Mouse (Mus musculus) adipocyte (in vitro differentiated cells): ENCODE measurements at regions not wholly inside any gene's neighbourhood (a gene's known extent, or its start where the extent isn't known, plus 50 kb on each side); places are given as distances from the start of the nearest gene placed in this dataset.

Experiments used
- DNase-seq: peaks from one replicate; pipeline ENCODE4 v3.0.0-alpha.2; 2016; ENCODE audit warnings: low spot score

DNA sequence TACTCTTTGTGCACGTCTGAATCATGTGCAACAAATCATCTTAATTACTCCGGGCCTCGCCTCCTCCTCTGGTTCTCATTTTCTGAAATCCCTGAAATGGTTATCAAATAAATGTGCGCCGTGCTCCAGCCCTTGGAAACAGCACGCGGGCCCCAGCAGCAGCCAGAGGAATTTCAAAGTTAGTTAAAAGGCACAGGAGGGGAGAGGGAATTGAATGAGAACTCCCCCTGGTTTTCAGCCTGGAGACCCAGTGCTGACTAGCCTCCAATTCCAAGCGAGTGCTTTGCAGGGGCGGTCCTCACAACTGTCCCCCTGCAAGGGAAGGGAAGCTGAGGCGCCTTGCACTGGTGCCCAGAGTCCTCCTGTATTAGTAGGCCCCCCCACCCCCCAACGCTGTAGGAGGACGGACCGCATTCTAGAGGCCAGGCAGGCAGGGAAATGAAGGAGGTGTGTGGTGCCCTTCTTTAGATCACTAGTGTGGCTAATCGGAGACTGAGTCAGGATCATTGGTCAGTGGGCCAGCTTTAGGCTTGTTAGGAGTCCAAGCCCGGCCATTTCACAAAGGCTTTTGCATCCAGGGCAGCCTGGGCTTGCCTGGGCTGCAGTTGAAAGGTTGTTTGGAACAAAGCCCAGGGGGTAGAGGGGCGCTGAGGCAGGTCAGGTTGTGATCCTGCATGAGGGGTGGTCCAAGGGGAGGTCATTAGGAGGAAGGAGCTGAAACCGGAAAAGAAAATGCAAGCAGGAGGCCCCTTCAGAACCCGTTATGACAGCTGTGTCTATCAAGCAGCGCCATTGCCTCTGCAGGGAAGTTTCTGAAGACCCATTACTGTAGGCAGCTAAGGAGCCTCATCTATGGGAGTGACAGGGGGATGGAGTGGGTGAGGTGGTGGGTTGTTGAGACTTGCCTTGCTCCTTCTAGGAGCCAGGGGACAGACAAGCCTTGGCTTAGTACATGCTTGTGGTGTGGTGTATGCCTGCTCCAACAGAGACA lies 80.3 kb upstream of the Igfbp7 start:
- no peak for DNase-seq

DNA sequence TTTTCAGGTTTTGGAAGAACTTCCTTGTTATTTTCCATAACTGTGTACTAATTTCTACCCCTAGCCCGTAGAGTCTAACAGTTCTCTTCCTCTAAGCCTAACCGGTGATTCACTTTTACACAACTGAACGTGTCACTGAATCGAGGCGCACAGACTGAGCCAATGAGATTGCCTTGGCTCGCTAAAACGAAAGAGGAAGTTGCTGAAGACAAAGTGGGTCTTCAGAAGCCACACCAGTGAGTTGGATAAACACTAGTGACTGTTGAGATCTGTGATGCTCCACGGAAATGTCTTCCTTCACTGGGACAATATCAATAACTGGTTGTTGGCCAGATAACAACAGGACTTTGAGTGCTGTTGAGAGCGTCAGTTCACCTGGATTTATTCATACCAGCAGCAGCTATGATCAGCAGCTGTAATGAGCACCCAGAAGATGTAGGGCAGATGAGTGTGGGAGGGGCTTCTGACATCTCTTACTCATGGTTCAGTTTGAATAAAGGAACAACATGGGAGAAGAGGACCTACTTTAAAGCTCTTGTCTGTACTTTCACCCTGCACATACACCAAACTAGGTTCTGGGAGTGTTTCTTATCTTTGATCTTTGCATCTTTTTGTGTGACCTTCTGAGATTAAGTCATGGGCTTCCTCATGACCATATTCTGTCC lies 75.3 kb upstream of the Igfbp7 start:
- no peak for DNase-seq

DNA sequence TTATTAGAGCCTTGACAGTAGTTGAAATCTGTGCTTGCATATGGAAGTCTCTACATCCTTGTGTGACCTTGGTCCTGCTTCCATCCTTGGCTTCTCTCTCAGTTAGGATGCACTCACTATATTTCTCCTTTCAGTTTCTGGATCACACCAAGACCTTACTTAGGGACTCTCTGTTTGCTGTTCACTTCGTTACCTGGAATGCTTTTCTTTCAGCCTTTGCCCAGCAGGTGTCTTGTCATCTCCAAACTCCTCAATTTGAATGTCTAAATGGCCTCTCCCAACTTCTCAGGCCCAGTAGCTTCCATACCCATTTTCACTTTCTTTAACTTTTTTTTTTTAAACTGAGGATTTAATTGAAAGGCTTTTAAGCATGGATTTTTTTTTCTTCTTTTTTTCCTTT lies 74.0 kb upstream of the Igfbp7 start:
- no peak for DNase-seq

- no peak for DNase-seq
Observed at GRCm38 (mm10) chr5:77477794-77478193, 70.0 kb upstream of the Igfbp7 start.

DNA sequence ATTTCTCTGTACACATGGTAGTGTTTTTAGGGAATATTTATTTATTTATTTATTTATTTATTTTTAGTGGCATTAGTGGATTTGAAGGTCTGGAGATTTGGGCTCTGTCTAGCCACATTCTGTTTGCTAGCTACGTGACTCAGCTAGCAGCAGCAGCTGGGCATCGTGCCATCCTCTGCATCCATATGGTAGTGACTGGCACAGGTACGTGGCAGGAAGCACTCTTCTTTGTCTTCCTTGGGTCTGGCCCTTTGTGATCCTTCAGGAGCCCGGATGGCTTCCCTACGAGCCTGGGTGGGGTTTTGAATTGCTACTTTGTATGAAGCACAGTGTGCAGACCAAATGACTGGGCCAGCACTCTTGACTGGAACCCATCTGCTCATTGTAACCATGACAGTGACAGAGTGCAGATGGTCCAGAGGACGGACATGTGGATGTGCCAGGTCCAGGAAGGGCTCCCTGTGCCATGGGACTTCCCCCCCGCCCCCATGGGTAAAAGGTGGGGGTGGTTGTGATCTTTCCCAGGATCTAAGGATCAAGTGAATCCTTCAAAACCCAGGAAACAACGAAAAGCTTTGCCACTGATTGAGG lies 66.2 kb upstream of the Igfbp7 start:
- no peak for DNase-seq

DNA sequence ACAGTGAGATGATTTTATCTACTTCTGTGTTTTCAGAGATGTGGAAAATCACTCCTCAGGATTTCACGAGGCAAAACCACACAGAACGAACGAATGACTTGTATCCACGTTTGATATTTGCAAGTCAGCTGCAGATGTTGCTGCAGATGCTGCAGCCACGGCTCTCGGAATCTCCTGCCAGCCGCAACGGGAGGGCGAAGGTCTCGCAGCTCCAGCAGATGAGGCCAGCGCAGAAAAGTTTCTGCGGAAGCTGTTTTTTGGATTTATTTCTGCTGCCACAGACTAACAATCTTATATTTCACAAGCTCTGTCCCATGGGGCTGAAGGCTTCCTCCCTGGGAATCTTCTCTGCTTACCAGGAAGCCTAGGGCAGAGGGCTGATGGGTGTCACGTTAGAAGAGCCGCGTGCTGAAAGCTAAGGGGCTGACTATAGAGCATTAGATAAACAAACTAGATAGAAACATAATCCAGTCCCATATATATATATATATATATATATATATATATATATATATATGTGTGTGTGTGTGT lies 61.5 kb upstream of the Igfbp7 start:
- no peak for DNase-seq

DNA sequence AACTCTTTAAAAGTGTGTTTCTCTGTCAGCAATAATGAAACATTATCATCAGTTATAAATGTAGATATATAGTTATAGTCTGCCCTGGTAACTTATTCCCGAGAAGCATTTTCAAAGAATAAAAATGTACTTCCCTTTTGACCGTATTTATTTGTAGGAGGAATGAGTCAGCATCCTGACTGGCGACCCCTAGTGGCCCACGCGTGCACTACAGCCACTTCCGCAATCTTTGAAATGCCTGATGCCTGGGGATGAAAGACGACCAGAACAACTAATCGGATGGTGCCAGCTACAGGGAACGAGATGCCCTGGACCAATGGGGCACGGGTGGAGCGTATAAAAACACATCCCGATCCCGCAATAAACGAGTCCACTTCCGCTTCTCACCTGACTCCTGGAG lies 60.6 kb upstream of the Igfbp7 start:
- peak; percentile 33 for DNase-seq

DNA sequence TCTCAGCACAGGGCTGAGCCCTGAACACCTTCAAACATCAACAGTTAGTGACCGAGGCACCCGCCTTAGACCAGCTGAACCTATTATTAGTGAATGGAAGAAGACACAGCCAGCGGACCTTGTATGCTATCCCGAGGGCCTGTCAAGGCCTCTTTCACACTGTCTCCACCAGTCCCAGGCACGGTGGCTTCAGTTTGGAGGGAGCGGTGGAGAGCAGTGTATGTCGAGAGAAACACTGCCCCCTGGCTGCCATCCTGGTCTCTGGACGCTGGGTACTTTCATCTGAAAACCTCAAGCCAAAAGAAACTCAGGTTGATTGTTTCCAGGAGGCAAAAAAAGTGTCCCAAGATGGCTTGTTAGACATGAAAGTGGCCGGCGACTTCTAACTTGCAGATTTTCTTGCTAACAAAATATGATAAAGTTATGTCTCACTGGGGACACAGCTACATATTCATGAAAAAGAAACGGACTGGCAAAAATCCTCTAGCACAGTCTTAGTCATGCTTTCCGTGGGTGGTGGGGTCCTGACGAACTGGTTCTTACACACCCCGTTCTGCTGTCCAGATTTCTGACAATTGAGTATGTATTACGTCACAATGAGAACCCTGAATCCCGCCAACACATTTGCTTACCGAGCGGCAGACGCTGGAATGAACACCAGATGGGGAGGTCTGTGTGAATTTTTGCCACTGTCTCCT lies 57.2 kb upstream of the Igfbp7 start:
- peak; percentile 50 for DNase-seq

GRCm38 (mm10) chr5:77459896-77460717 lies 52.3 kb upstream of the Igfbp7 start:
- DNase-seq: peak; percentile 97
